Mouse (Mus musculus) heart, adult 8-10 months (tissue): Measurements from ENCODE around the gene Etv3. TPM values are rescaled to one million over a fixed set of nuclear protein-coding genes. Genes with fewer than 3 reads are reported as not detected.
"Not testable (repeated sequence)": the region's sequence is repeated elsewhere in the genome, so short reads cannot be mapped to it uniquely, and the experiment has no call there.

ENCODE experiments used
- DNase-seq: peaks from one replicate; pipeline ENCODE4 v3.0.0; 2022; ENCODE audit warnings: low spot score
- total RNA-seq, 4 experiments: library from RNA; stranded (reverse); gene quantifications; 2 replicates each; pipeline ENCODE4 v1.2.4; 2022

The Etv3 gene
- 10 to 100 TPM; 16.8 to 20.4 (median 18.6) TPM for total RNA-seq

DNA sequence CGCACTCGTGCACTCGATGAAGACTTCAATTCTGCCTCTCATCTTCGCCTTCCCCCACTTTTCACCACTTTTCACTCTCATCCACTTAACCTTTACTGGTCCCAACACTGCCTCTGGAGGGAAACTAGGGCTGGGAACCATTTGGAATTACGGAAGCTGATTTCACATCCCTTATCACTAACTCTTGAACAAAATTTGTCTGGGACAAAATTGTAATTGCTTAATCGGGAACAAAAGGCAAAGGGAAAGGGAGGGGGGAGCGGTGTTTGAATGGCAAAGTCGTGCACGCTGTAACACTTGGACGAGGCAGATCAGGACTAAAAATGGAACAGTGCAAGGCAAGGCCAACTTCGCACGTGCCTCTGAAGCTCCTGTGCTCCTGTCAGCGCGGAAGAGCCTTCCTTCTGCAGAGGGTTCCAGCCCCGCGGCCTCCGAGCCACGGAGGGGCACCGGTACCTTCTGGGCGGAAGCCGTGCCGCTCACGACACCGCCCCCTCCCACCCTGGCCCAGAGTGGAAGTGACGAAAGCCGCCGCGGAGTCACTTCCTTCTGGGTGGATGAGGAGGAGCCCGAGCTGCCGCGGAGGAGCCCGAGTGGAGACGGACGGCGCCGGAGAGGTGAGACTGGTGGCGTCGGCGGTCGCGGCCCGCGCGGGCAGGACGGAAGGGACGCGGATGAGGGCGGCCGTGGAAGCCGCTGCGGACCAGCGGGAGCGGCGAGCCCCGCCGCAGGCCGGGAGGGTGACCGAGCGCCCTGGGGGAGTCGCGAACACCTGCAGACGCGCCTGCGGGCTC lies at the start of gene Etv3:
Etv3 (plus strand) TSS at position 365 of the 794 bp plus-strand sequence.
- peak; percentile 88 for DNase-seq

DNA sequence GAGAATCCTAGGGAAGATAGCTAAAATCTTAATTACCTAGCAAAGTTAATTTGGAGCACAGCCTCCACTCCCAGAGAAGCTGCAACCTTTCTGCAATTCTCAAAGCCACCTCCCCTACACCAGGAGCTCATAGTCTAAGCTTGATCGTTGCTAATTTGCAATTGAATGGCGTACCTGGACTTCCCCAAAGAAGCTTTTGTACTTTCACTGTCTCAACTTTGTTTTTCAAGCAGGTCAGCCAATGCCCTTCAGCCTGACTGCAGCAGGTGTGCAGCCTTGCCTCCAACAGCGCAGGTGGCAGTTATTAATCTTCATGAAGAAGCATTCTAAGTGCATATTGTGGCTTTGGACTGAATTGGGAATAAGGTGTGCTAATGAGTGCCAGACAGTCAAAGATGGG lies 47.3 kb upstream of the Etv3 start:
- DNase-seq = not testable (repeated sequence)

GRCm38 (mm10) chr3:87478596-87478995 lies 46.6 kb upstream of the Etv3 start:
- not testable (repeated sequence) for DNase-seq

DNA sequence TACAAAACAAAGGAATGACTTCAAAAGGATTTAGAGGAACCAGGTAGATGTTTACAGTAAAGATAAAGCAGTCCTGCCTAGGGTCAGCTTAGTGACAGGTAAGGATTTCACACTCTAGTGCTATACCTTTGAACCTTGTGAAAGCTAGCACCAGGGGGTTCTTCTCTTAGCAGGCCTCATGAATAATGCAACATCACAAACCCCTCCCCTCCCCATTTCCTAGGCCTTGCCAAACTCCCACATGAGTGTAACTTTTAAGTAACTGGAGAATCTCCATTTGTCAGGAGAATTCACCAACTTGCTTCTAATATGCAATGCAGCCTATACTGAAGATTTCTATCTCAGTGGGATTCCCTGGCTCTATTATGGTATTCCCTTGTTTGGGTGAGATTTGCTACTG lies 46.0 kb upstream of the Etv3 start:
- DNase-seq = not testable (repeated sequence)

DNA sequence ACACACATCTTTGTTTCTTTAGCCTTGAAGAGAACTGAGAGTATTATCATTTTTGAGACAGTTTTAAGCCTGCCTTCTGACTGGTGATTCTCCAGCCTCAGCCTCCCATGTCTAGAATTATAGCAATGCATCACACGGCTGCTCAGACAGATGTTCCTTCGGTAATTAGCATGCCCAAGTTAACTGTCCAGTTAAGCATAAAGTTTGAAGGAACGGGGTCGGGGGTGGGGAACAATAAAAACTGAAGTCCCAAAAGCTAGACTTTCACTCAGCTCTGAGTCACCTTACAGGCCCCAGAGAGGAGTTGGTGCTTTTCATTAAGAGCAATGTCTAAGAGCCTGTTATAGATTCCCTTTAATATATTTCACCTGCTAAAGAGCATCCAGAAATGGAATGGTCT lies 37.8 kb upstream of the Etv3 start:
- no peak for DNase-seq

DNA sequence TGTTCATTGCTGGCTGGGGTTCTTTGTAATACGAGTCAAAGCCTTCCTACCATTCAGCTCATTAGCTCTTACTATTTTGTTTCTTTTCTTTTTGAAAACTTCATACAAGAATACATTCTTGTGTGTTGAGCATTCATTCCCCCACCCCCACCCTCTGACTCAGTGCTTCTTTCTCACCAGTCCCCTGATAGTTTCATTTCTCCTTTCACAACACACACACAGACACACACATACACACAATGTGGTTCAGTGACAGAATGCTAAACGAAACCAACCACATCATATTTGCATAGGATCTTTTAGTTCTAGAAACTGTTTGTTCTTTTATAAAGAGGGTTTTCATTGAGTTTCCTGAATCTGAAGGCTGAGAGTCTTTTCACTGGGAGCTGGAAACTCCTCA lies 37.3 kb upstream of the Etv3 start:
- DNase-seq = no peak

- DNase-seq = no peak
Observed at GRCm38 (mm10) chr3:87498266-87498665, 26.9 kb upstream of the Etv3 start.

DNA sequence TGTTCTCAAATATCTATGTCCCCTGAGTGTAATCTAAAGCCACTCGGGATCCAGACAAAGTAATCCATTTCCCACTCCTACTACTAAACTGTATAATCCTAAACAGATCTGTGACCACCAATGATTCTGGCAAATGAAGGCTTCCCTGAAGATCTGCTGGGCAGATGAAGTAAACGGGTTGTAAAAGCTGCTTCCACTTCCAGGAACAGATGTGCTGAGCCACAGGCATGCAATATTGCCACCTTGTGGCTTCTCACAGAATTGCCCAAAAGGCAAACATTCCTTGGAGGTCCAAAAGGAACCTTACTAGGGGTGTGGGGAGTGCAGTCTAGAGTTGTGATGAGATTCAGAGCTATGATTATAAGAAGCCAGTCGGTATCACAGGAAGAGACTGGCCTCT lies 26.1 kb upstream of the Etv3 start:
- peak; percentile 65 for DNase-seq

DNA sequence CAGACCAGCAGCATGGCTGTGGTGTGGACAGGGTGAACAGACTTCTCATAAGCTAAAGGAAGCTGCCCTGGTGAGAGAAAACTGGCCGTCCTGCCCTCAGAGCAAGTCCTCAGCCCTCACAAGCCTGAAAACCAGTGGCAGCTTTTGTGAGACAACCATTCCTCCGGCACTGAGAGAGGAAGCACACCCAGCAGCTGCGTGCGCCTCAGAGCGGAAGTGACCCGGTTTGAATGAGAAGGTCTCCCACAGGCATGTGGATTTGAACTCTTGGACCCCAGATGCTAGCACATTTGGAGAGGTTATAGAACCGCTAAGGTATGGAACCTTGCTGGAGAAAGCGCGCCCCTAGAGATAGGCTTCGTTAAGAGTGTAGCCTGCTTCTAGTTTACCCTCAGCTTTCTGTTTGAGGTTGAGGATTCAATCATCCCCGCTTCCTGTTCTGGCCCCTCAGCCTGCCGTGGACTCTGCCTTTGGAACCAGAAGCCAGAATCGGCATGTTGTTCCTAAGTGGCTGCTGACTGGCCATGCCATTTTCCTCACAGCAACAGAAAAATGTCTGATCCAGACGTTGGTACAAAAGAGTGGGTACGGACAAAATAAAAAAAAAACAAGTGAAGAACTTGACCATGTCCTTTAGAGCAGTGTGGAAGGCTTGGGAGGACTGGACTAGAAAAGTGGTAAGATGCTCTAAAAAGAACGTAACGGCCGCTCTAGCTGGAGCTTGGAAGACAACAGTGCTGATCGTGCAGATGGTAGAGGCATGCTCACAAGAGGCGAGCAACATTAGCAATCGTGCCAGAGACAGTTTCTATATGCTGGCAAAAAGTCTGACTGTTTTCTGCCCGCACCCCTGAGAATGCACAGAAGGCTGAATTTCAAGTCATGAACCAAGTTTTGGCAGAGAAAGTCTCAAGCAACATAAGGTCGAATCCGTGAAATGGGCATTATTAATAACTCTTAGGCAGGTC lies 24.8 kb upstream of the Etv3 start:
- DNase-seq = no peak

DNA sequence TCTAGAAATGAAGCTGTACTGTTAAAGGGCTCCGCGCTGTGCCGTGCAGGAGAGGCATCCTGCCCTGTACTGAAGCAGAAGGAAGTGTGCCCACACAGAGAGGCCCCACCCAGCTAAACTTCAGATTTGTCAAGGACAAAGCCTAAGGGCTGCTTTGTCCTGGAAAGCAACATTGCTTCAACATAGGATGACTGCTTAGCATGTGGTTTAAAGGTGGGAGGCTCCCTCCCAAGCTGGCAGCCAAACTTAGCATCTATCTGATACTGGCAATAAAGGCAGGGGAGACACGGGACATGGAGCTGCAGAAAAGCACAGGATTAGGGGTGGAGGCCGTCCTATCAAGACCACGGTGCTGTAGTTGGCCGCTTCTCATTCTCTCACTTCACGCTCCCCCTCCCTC lies 24.1 kb upstream of the Etv3 start:
- DNase-seq = no peak

DNA sequence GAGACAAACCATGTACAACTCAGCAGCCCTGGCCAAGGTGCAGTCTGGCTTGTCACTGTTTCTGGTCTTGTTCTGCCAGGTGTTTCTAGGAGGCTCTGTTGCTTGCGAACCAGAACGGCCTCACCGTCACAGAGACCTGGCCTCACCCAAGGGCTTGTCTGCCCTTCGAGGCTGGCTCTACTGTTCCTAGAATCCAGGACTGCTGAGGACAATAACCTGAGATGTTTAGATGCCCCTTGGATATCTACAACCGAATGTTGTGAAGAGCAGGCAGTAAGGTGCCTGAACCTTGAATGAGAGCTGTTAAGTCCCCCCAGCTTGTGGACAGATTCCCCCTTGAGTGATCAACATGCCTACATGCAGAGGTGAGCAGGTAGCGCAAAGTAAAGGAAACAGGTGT lies 22.4 kb upstream of the Etv3 start:
- DNase-seq = no peak

- DNase-seq = no peak
Observed at GRCm38 (mm10) chr3:87504330-87504729, 20.9 kb upstream of the Etv3 start.

DNA sequence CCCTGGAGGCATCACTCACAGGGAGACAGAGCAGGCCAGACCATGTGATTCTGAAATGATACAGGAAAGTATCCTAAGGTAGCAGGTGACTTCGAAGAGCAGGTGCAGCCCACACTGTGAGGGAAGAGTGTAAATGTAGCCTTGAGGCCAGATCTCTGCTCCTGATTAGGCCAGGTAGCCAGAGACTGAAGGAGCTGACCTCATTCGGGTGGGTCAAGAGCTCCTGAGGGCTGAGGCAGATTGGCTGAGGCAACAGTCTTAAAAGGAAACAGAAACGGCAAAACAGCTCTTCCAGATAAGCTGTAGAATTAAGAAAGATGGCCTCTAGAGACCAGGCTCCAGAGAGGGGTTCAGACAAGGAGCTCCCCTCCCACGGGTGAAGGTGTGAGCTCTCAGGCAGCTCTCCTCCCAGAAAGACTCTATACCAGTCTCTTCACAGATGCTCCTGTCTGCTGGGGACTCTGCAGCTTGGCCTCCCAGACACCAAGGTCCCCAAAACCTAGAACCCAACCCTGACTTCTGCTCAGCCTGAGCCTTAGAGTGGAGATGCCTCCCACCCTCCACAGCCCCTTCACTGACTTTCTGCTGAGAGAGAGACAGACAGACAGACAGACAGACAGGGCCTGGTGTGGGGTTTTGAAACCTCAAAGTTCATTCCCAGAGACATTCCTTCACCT lies 20.3 kb upstream of the Etv3 start:
- no peak for DNase-seq

DNA sequence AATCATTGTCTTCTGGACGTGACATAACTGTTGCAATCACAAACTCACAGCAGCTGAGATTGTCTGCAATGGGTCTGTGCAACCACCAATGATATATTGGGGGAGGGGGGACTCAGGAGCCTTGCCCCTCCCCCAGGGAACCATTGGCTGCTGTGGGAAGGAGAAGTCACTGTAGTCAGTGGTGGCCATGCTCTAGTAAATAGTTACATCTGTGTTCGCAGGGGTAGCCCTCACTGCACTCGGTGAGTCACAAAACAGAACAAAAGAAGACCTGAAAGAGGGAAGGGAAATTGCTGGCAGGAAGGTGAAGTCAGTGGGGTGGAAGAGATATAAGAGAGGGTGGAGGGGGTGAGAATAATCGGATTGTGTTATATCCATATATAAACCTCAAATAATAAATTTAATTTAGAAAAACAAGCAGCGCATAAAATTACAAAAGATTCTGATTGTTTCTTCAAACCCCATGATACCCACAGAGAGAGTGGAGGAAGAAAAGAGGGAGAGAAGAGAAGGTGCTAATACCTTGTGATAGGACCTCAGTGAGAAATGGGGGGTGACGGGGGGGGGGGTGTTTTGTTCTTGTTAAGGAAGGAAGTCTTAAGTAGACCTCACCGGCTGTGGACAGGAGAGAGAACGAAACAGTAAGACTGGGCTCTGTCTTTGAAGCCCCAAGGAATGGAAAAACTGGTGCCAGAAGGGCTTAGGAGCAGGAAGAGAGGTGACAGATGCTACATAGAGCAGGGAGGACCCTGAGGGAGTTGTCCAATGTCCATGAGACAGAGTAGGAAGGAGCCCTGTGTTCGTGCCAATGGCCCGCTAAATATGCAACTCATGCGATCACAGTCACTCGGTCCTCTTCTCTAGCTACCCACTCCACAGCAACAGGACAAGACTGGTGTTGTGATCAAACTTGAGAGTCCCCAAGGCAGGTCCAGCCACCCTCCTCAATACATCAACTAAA lies 18.5 kb upstream of the Etv3 start:
- no peak for DNase-seq

DNA sequence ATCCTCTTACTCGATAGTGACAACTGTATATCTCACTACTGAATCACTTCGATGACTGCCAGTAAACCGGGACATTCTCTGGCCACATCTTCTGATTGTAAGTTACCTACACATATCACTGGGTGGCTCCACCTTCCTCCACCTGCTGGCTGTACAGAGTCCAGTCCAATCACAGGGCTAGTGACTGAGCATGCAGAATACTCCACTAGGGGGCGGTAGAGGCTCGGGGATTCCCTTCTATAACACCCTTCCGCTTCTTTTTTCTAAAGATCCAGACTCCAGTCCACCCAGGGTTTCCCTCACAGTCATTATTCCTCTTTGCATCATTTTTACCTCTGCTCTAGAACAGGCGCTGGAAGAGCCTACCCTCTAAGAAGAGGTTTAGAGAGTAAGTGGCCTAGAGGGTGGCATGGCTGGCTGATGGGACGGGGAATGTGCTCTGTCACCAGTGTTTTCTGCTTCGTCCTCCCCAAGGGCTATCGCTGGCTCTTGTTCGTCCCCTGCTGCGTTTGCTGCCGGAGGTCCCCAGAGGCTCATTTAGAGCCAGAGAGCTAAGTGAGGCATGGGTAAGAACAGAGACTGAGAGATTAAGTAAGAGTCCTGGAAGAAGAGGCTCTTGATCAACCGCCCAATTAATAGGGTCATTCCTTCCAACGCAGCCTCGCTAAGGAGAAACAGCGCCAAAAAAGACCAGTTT lies 16.9 kb upstream of the Etv3 start:
- peak; percentile 89 for DNase-seq

- peak; percentile 77 for DNase-seq
Observed at GRCm38 (mm10) chr3:87509061-87509460, 16.1 kb upstream of the Etv3 start.

DNA sequence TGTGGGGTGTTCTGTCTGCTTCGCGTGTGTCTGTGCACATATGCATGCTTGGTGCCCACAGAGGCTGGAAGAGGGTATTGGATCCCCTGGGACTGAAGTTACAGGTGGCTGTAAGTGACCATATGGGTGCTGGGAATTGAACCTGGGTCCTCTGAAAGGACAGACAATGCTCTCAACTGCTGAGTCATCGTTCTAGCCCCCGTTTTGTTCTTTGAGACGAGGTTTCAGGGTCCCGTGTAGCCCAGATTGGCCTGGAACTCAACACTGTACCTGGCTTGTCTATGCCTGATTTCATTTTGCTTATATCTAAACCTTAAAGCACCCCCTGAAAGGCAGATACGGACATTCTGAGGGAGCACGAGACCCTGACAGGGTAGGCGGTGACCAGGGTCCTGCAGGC lies 14.4 kb upstream of the Etv3 start:
- no peak for DNase-seq

- DNase-seq = no peak
Observed at GRCm38 (mm10) chr3:87511971-87512765, 13.0 kb upstream of the Etv3 start.

DNA sequence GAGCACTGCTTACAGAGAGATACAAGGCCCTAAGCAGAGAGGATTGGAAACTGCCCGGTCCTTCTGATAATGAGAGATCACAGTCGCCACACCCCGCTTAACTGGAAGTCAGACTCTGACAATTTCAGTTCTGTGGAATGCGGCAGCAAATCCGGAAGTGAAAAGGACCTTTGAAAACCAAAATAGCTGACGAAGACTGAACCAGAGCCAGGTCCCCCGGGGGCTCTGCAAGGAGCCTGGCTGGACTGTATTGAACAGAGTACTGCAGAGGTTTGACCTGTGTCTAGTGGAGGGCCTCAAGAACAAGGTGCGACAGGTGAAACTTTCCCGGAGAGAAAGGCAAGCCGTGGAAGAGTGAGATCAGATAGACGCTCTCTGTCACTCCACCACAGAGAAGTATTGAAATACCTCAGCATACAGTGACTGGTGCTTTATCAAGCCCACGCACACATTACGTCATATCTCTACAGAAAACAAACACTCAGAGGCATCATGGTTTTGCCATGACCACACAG lies 9.6 kb upstream of the Etv3 start:
- peak; percentile 60 for DNase-seq
